Mouse (Mus musculus): ENCODE results near the gene Sult5a1. TPM values are rescaled to one million over a fixed set of nuclear protein-coding genes. Genes with fewer than 3 reads are reported as not detected.

Sult5a1 gene
- total and polyA plus RNA-seq, 2 experiments: 29.8 to 154 TPM

DNA sequence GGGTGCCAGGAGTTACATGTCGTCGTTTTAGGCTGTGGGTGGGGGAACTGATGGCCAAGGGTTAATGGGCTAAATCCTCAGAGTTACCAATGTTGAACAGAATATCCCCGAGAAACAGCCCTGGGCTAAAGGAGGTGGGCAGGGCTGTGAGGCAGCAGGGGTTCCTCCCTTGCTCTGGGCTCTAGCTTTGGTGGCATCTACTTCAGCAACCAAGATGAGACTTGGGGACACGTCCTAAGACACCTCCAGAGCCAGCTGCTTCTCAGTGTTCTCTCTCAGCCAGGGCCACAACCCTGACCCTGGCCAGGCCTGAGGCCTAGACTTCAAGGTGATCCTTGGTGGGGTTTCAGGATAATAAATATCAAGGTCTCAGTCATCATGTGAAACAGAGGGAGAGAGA, 19.4 kb downstream of the Sult5a1 start:
- Histone ChIP-seq H3K4me1 (ENCODE audit: control insufficient read depth, insufficient read depth, low read length) (no peaks in the 10 kb centered on the region), H3K4me3 (ENCODE audit: insufficient read depth, low read depth, low read length) (no peak overlapping the region), H3K79me2 (ENCODE audit: control insufficient read depth, insufficient read depth, low read length) (no peaks in the 10 kb centered on the region), H3K27me3 (ENCODE audit: control insufficient read depth, insufficient read depth, low read length) (no peaks in the 10 kb centered on the region), H3K36me3 (ENCODE audit: control insufficient read depth, insufficient read depth, low read length) (no peaks in the 10 kb centered on the region), H3K27ac (replicated peaks; ENCODE audit: insufficient read depth, low read depth, low read length) (no peak overlapping the region), H3K9ac (ENCODE audit: low read depth, low read length) (no peak overlapping the region)
- no peak for TF ChIP-seq POLR2A (IDR thresholded peaks at IDR 0.05; ENCODE audit: extremely low read depth, insufficient read depth, low read length)
- no peak for TF ChIP-seq CTCF (IDR thresholded peaks at IDR 0.05; ENCODE audit: low read depth, low read length)
- DNase-seq (ENCODE audit: extremely low read depth, low read depth, low spot score): no peak
- 84% methylated on average over 4 of the region's 4 CpGs for WGBS

DNA sequence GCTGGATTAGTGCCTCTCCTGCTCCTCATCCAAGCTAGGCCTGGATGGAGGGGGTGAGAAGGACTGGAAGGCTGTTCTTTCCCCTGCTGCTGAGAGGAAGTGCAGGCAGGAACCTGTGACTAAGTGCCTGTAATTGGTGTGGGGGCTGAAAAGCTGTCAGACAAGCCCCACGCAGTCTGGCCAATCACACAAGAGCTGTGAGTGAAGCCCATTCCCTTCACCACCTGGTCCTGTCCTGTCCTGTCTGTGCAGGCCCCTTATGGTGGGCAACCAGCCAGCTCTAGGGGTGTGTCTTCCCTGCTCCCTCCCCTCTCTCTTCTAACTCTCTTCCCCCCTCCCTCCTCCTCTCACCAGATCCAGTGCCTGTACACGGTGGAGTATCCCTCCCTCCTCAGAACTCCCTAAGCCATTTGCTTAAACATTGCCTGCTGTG, 20.5 kb downstream of the Sult5a1 start:
- no peak for DNase-seq (ENCODE audit: extremely low read depth, low read depth, low spot score)
- H3K9ac ChIP-seq (ENCODE audit: low read depth, low read length): no peak overlapping the region
- no peaks in the 10 kb centered on the region for H3K79me2 ChIP-seq (ENCODE audit: control insufficient read depth, insufficient read depth, low read length)
- 66% methylated on average over 2 of the region's 2 CpGs for WGBS
- no peaks in the 10 kb centered on the region for H3K27me3 ChIP-seq (ENCODE audit: control insufficient read depth, insufficient read depth, low read length)
- H3K36me3 ChIP-seq (ENCODE audit: control insufficient read depth, insufficient read depth, low read length): no peaks in the 10 kb centered on the region
- no peak overlapping the region for H3K4me3 ChIP-seq (ENCODE audit: insufficient read depth, low read depth, low read length)
- no peaks in the 10 kb centered on the region for H3K4me1 ChIP-seq (ENCODE audit: control insufficient read depth, insufficient read depth, low read length)
- no peak for TF ChIP-seq POLR2A (IDR thresholded peaks at IDR 0.05; ENCODE audit: extremely low read depth, insufficient read depth, low read length)
- TF ChIP-seq CTCF (IDR thresholded peaks at IDR 0.05; ENCODE audit: low read depth, low read length): no peak
- H3K27ac ChIP-seq (replicated peaks; ENCODE audit: insufficient read depth, low read depth, low read length): no peak overlapping the region

DNA sequence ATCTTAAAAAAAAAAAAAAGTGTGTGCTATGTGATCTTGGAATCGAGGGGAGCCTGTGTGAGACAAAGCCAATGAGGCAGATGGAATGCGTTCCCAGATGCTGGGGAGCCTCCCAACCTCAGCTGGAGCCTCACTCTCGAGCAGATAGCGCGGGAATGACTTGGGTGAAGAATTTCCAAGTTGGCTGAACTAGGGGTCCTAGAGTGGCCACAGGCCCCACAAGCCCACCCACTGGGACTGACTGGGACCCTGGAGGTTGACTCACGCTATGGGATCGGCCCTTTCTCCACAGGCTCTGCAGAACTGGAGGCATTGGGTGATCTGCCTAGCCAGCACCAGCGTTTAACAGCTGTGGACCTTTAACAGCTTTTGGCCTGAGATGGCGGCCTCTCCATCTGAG, 21.8 kb downstream of the Sult5a1 start:
- no peak overlapping the region for H3K9ac ChIP-seq (ENCODE audit: low read depth, low read length)
- no peaks in the 10 kb centered on the region for H3K79me2 ChIP-seq (ENCODE audit: control insufficient read depth, insufficient read depth, low read length)
- 93% methylated on average over 9 of the region's 9 CpGs for WGBS
- no peaks in the 10 kb centered on the region for H3K36me3 ChIP-seq (ENCODE audit: control insufficient read depth, insufficient read depth, low read length)
- no peaks in the 10 kb centered on the region for H3K27me3 ChIP-seq (ENCODE audit: control insufficient read depth, insufficient read depth, low read length)
- no peak overlapping the region for H3K4me3 ChIP-seq (ENCODE audit: insufficient read depth, low read depth, low read length)
- DNase-seq (ENCODE audit: extremely low read depth, low read depth, low spot score): no peak
- H3K27ac ChIP-seq (replicated peaks; ENCODE audit: insufficient read depth, low read depth, low read length): no peak overlapping the region
- no peak for TF ChIP-seq CTCF (IDR thresholded peaks at IDR 0.05; ENCODE audit: low read depth, low read length)
- no peak for TF ChIP-seq POLR2A (IDR thresholded peaks at IDR 0.05; ENCODE audit: extremely low read depth, insufficient read depth, low read length)
- no peaks in the 10 kb centered on the region for H3K4me1 ChIP-seq (ENCODE audit: control insufficient read depth, insufficient read depth, low read length)

DNA sequence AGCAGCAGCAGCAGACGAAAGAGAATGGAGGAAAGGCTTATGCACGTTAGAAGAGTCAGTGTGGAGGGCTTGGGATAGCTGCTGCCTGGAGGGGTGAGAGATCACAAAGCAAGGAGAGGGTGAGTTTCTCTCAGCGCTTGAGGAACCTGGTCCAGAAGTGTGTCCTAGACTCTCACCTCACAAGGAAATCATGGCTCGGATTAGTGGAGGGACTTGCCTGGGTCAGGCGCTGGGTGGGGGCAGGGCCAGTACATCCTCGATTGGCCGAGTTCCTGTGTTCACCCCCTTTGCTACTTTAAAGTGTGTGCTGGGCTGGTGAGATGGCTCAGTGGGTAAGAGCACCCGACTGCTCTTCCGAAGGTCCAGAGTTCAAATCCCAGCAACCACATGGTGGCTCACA, 22.3 kb downstream of the Sult5a1 start:
- no peak overlapping the region for H3K27ac ChIP-seq (replicated peaks; ENCODE audit: insufficient read depth, low read depth, low read length)
- H3K4me3 ChIP-seq (ENCODE audit: insufficient read depth, low read depth, low read length): no peak overlapping the region
- H3K79me2 ChIP-seq (ENCODE audit: control insufficient read depth, insufficient read depth, low read length): no peaks in the 10 kb centered on the region
- H3K4me1 ChIP-seq (ENCODE audit: control insufficient read depth, insufficient read depth, low read length): no peaks in the 10 kb centered on the region
- no peaks in the 10 kb centered on the region for H3K27me3 ChIP-seq (ENCODE audit: control insufficient read depth, insufficient read depth, low read length)
- WGBS: 68% methylated on average over 9 of the region's 9 CpGs
- no peak overlapping the region for H3K9ac ChIP-seq (ENCODE audit: low read depth, low read length)
- H3K36me3 ChIP-seq (ENCODE audit: control insufficient read depth, insufficient read depth, low read length): no peaks in the 10 kb centered on the region
- DNase-seq (ENCODE audit: extremely low read depth, low read depth, low spot score): no peak
- no peak for TF ChIP-seq CTCF (IDR thresholded peaks at IDR 0.05; ENCODE audit: low read depth, low read length)
- TF ChIP-seq POLR2A (IDR thresholded peaks at IDR 0.05; ENCODE audit: extremely low read depth, insufficient read depth, low read length): no peak

DNA sequence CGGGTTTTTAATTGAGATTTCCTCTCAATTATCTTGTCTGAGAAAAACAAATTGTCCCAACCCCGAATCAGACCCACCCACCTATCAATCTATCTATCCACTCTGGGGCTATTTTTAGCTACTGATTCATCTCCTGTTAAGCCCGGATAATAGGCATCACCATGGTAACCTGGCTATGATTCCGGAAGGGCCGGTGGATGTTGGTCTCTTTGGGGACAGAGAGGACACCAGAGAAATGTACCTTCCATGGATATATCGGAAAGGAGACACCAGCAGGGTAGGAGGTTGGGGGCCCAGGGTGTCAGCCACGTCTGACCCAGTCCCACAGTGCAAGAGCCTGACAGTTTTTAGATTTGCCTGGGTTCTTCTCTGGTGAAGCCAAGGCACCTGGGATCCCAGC, 22.7 kb downstream of the Sult5a1 start:
- Histone ChIP-seq H3K36me3 (ENCODE audit: control insufficient read depth, insufficient read depth, low read length) (no peaks in the 10 kb centered on the region), H3K27me3 (ENCODE audit: control insufficient read depth, insufficient read depth, low read length) (no peaks in the 10 kb centered on the region), H3K9ac (ENCODE audit: low read depth, low read length) (no peak overlapping the region), H3K4me1 (ENCODE audit: control insufficient read depth, insufficient read depth, low read length) (no peaks in the 10 kb centered on the region), H3K27ac (replicated peaks; ENCODE audit: insufficient read depth, low read depth, low read length) (no peak overlapping the region), H3K4me3 (ENCODE audit: insufficient read depth, low read depth, low read length) (no peak overlapping the region), H3K79me2 (ENCODE audit: control insufficient read depth, insufficient read depth, low read length) (no peaks in the 10 kb centered on the region)
- WGBS: 53% methylated on average over 7 of the region's 7 CpGs
- no peak for DNase-seq (ENCODE audit: extremely low read depth, low read depth, low spot score)
- no peak for TF ChIP-seq POLR2A (IDR thresholded peaks at IDR 0.05; ENCODE audit: extremely low read depth, insufficient read depth, low read length)
- no peak for TF ChIP-seq CTCF (IDR thresholded peaks at IDR 0.05; ENCODE audit: low read depth, low read length)

DNA sequence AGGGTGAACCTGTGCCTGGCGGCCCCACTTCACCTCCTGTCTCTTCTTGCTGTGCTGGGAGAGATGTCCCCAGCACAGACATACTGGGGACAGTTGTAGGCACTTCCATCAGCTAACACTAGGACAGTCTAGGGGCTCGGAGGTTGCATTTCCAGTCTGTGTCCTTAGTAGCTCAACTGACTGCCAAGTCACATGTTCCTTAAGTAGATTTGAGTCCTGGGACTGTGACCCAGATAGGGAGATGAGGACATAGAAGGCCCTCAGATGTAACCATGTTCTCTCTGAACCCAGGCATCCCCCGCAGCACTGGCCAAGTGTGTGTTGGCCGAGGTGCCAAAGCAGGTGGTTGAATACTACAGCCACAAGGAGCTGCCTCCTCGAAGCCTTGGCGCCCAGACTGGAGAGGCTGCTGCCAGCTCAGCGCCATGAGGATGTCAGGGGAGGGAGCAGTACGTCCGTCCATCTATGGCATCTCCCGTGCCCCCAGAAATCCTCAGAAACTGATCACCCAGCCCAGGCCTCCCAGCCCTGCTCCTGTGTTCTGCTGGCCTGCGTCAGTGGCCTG, 23.9 kb downstream of the Sult5a1 start:
- no peak for DNase-seq (ENCODE audit: extremely low read depth, low read depth, low spot score)
- H3K79me2 ChIP-seq (ENCODE audit: control insufficient read depth, insufficient read depth, low read length): no peaks in the 10 kb centered on the region
- WGBS: 92% methylated on average over 11 of the region's 11 CpGs
- H3K36me3 ChIP-seq (ENCODE audit: control insufficient read depth, insufficient read depth, low read length): no peaks in the 10 kb centered on the region
- TF ChIP-seq POLR2A (IDR thresholded peaks at IDR 0.05; ENCODE audit: extremely low read depth, insufficient read depth, low read length) (no peak), CTCF (IDR thresholded peaks at IDR 0.05; ENCODE audit: low read depth, low read length) (no peak)
- H3K27ac ChIP-seq (replicated peaks; ENCODE audit: insufficient read depth, low read depth, low read length): no peak overlapping the region
- no peaks in the 10 kb centered on the region for H3K4me1 ChIP-seq (ENCODE audit: control insufficient read depth, insufficient read depth, low read length)
- H3K4me3 ChIP-seq (ENCODE audit: insufficient read depth, low read depth, low read length): no peak overlapping the region
- no peak overlapping the region for H3K9ac ChIP-seq (ENCODE audit: low read depth, low read length)
- no peaks in the 10 kb centered on the region for H3K27me3 ChIP-seq (ENCODE audit: control insufficient read depth, insufficient read depth, low read length)

All from liver, adult 2 months (tissue).